Mouse (Mus musculus): Measurements from ENCODE around the gene Misp.

Gene Misp

DNA sequence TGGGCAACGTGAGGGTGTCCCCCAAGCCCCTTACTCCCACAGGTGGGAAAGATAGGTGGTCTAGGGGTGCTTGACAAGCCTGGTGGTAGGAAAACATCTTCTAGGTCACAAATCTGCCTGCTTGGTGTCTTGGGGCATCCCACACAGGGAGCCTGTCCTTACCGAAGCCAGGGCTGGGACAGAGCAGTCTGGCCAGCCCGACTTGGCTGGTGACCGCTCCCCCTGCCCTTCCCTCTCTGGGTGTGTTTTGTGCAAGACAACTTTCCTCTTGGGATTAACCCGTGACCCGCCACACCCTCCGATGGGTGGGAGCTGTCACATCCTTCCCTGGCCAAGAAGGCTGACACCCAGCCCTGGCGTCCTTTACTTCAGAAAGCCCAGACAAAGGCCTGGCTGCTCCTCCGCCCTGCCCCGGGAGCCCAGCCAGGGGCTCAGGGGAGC, 26.3 kb upstream of the Misp start:
- no peak for DNase-seq (ENCODE audit: low read depth)

GRCm38 (mm10) chr10:79795905-79796304, 24.9 kb upstream of the Misp start:
- no peak for DNase-seq (ENCODE audit: low read depth)

- DNase-seq (ENCODE audit: low read depth): no peak
Observed at GRCm38 (mm10) chr10:79797326-79797725, 23.5 kb upstream of the Misp start.

- no peak for DNase-seq (ENCODE audit: low read depth)
Observed at GRCm38 (mm10) chr10:79798289-79798928, 22.4 kb upstream of the Misp start.

- DNase-seq (ENCODE audit: low read depth): no peak
Observed at GRCm38 (mm10) chr10:79800508-79800907, 20.3 kb upstream of the Misp start.

- DNase-seq (ENCODE audit: low read depth): no peak
Observed at GRCm38 (mm10) chr10:79801837-79802236, 19.0 kb upstream of the Misp start.

DNA sequence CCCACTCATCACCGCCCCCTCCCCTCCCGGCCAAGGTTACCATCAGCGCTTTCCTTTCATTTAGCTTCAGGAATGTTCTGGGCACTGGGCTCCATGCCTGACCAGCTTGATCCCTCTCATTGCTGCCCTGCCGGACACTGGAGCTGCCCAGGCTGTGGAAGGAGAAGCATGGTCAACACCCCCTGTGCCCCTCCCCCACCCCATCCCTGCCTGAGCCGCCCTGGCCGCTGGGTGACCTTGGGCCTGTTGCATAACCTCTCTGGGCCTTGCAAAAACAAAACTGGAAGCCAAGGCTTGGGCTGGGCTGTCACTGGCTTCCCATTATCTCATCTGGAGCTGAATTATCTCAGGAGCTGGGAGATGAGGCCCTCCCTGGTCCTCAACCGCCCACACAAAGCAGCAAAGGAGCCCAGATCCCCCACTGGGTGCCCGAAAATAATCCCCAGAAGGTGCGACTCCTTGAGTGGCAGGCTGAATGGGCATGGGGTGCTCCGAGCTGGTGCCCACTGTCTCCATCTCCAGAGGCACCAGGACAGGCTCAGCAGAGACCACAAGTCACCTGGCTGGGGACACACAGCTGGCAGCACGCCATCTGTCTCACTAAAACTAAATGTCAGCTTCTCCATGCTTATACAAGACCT, 18.3 kb upstream of the Misp start:
- DNase-seq (ENCODE audit: low read depth): no peak

DNA sequence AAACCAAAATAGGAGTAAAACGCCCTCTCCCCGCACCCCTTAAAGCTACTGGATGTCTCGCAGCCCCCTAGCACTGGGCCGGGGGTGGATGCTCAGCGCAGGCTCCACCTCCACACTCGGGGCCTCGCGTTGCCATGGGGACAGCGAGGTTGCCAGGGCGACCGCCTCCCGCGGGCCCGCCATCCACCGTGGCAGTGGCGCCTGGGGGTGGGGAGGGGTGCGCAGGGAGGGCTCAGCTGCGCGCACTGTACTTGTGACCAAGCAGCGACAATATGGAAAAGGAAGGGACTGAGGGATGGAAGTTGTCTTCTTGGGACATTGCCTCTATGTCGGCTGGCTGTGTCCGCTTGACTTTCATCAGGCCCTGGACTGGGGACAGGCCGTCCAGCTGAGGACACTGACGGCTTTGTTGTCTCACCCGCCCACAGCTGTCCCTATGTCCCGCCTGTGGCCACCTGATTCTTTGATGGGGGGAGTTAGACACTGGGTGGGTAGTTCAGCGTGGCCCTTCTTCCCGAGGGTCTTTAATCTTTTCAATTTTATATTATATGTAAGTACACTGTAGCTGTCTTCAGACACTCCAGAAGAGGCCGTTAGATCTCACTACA, 17.0 kb upstream of the Misp start:
- DNase-seq (ENCODE audit: low read depth): no peak

DNA sequence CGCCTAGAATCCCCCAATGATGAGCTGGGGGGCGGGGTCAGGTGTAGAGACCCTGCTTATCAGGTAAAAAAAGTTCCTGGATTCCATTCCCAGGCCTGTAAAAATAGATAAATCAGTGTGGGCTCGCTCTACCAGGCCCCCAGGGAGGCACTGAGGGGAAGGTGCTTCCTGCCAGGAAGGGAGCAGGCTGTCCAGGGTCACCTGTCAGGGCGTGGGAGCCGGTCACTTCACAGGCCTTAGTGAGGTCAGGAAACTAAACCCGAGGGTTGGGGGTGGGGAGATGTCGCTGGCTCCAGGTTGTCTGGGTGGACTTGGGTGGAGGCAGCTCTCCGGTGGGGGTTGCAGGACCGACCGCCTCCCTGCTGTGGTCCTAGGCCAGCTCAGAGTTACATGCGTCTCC, 15.2 kb upstream of the Misp start:
- no peak for DNase-seq (ENCODE audit: low read depth)

- no peak for DNase-seq (ENCODE audit: low read depth)
Observed at GRCm38 (mm10) chr10:79806331-79806730, 14.5 kb upstream of the Misp start.

GRCm38 (mm10) chr10:79806972-79807371, 13.8 kb upstream of the Misp start:
- DNase-seq (ENCODE audit: low read depth): no peak

DNA sequence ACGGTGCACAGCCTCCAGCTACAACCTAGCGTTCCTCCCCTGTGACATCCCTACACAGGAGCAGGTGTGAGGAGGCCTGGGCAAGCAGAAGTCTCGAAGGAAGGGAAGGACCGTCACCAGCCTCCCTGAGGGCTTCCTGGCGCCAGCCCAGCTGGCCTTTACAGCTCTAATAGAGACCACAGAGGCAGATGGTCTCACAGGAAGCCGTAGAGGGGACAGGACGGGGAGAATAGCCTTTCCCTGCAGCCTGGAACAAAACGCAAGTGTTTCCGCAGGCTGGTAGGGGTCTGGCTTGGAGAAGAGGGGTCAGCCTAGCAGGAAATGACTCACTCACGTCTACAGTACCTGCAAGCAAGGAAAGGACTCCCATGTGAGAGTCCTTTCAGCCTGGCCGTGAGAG, 13.0 kb upstream of the Misp start:
- no peak for DNase-seq (ENCODE audit: low read depth)

GRCm38 (mm10) chr10:79808728-79809127, 12.1 kb upstream of the Misp start:
- no peak for DNase-seq (ENCODE audit: low read depth)

DNA sequence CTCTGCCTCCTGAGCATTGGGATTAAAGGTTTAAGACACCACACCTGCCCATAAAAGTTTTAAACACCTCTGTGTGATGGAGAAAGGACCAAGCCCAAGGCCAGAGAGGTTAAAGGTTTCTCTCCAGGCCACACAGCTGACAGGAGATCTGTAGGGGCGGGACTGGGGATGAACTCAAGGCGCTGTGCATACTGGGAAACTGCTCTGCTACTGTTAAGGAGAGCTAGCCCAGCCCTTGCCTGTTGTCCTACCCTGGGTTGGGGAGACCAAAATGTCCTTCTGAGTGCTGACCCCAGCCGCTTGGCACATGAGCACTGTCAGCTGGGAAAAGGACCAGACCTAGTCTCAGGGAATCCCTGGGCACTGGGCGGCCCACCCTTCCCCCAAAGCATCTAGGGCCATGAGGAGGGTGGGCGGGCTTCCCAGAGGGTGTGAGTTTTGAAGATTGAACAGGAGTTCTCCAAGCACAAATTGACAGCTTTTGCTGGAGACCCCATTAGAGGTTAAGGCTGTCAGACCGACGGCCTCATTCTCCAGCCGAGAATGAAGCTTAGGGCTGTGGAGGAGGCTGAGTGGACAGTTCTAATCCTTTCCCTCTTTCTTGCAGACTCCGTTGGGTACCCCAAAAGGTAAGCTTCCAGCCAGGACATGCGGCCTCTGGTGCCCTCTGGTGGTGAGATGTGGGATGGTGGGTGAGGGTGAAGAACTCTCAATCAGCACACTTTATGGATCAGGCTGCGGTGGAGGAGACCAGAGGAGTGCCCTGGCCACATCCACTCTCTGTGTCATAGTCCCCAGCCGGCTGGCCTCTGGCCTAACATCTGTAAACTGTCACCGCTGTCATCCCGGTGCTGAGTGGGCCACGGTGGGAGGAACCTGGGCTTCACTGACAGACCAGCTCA, 8.8 kb upstream of the Misp start:
- DNase-seq (ENCODE audit: low read depth): peak; percentile 86

DNA sequence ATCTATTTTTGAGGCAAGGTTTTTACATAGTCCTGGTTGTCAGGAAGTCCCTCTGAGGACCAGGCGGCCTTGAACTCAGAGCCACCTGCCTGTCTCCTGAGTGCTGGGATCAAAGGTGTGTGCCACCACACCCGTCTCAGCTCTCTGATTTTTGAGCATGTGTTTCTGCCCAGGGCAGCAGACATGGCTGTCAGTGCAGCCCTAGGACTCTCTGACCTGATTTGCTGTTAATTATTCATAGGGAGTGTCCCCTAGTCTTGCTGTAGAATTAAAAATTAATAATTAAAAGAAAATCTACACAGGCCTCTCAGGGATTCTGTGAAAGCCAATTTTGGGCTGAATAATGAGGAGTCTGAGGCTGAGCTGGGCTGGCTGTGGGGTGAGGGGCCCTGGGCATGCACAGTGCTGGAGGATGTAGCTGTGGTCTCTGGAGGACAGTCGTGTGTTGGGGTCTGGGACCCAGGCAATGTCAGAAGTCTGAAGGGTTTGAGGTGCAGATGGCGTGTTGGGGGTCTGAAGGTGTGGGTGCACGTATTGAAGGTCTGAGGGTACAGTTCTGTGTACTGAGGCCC, 6.4 kb upstream of the Misp start:
- no peak for DNase-seq (ENCODE audit: low read depth)

- DNase-seq (ENCODE audit: low read depth): no peak
Observed at GRCm38 (mm10) chr10:79815671-79816494, 4.9 kb upstream of the Misp start.

- DNase-seq (ENCODE audit: low read depth): no peak
Observed at GRCm38 (mm10) chr10:79817111-79817510, 3.7 kb upstream of the Misp start.

DNA sequence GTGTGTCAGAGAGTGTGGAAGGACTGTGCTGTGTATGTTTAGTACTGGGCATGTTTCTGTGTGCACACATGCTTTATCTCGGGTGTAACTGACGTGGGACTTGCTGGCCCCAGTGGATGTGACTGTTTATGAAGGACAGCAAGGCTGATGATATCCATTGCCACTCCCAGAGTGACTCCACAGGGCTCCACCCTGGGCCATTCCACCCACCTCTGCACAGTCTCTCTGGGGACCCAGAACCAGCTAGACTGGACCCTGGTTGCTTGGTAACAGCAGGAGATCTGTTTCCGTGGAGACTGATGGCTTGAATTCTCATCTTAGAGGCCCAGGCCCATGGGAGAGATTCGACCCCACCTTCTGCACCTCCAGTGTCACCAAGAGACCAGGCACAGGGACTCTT, 2.6 kb upstream of the Misp start:
- no peak for DNase-seq (ENCODE audit: low read depth)

- DNase-seq (ENCODE audit: low read depth): no peak
Observed at GRCm38 (mm10) chr10:79819606-79820005, 1.2 kb upstream of the Misp start.

- no peak for DNase-seq (ENCODE audit: low read depth)
Observed at GRCm38 (mm10) chr10:79820277-79820676, 512 bp upstream of the Misp start.

GRCm38 (mm10) chr10:79821731-79822130, 942 bp downstream of the Misp start:
- DNase-seq (ENCODE audit: low read depth): no peak

Measured in induced T-regulatory cell, adult 2 months (primary cell).